Mouse (Mus musculus): ENCODE results near the gene Sept12.

The Sept12 gene

GRCm38 (mm10) chr16:4997553-4997952 lies at the start of gene Sept12:
Gene Sept12 (minus strand): TSS chr16:4997852.
- DNase-seq = no peak

GRCm38 (mm10) chr16:5045322-5045721 lies 47.7 kb upstream of the Sept12 start:
- DNase-seq = no peak

GRCm38 (mm10) chr16:5036649-5037234 lies 39.1 kb upstream of the Sept12 start:
- no peak for DNase-seq

GRCm38 (mm10) chr16:5035591-5035990 lies 37.9 kb upstream of the Sept12 start:
- DNase-seq = no peak

GRCm38 (mm10) chr16:5029847-5030246 lies 32.2 kb upstream of the Sept12 start:
- no peak for DNase-seq

GRCm38 (mm10) chr16:5024021-5024420 lies 26.4 kb upstream of the Sept12 start:
- no peak for DNase-seq

- peak; percentile 9 for DNase-seq
These were observed 16.9 kb upstream of the Sept12 start for GRCm38 (mm10) chr16:5014578-5014977.

- DNase-seq = peak; percentile 99
These were observed 15.6 kb upstream of the Sept12 start, which contains the start of gene Rogdi for GRCm38 (mm10) chr16:5013054-5013838. Gene Rogdi (minus strand): TSS chr16:5013553.

GRCm38 (mm10) chr16:5012036-5013005 lies 14.7 kb upstream of the Sept12 start:
- DNase-seq = peak; percentile 22

GRCm38 (mm10) chr16:5011285-5011684 lies 13.6 kb upstream of the Sept12 start:
- DNase-seq = peak; percentile 14

GRCm38 (mm10) chr16:5010371-5010935 lies 12.8 kb upstream of the Sept12 start:
- no peak for DNase-seq

- DNase-seq = peak; percentile 14
These were observed 10.4 kb upstream of the Sept12 start for GRCm38 (mm10) chr16:5008076-5008475.

GRCm38 (mm10) chr16:5007492-5007891 lies 9.8 kb upstream of the Sept12 start:
- DNase-seq = no peak

GRCm38 (mm10) chr16:5007067-5007466 lies 9.4 kb upstream of the Sept12 start, which contains the start of gene Smim22:
Gene Smim22 (plus strand): TSS chr16:5007288.
- DNase-seq = no peak

GRCm38 (mm10) chr16:5000611-5001010 lies 3.0 kb upstream of the Sept12 start:
- no peak for DNase-seq

- DNase-seq = no peak
These were observed 1.3 kb upstream of the Sept12 start for GRCm38 (mm10) chr16:4998984-4999383.

- DNase-seq = no peak
These were observed 4.4 kb downstream of the Sept12 start for GRCm38 (mm10) chr16:4993276-4993675.

- no peak for DNase-seq
These were observed 12.9 kb downstream of the Sept12 start for GRCm38 (mm10) chr16:4984717-4985116.

GRCm38 (mm10) chr16:4979755-4980380 lies 17.8 kb downstream of the Sept12 start:
- DNase-seq = no peak

GRCm38 (mm10) chr16:4978275-4979051 lies 19.2 kb downstream of the Sept12 start:
- no peak for DNase-seq

GRCm38 (mm10) chr16:4976180-4976579 lies 21.5 kb downstream of the Sept12 start:
- peak; percentile 57 for DNase-seq
